Mouse (Mus musculus) frontal cortex, postnatal 25 days (tissue): ENCODE data around the gene Susd1.

Source experiments
- DNase-seq, 2 experiments: peaks; one replicate each; pipeline ENCODE4 v3.0.0; 2022; ENCODE audit warnings: low spot score in 2 of 2

Susd1 gene

DNA sequence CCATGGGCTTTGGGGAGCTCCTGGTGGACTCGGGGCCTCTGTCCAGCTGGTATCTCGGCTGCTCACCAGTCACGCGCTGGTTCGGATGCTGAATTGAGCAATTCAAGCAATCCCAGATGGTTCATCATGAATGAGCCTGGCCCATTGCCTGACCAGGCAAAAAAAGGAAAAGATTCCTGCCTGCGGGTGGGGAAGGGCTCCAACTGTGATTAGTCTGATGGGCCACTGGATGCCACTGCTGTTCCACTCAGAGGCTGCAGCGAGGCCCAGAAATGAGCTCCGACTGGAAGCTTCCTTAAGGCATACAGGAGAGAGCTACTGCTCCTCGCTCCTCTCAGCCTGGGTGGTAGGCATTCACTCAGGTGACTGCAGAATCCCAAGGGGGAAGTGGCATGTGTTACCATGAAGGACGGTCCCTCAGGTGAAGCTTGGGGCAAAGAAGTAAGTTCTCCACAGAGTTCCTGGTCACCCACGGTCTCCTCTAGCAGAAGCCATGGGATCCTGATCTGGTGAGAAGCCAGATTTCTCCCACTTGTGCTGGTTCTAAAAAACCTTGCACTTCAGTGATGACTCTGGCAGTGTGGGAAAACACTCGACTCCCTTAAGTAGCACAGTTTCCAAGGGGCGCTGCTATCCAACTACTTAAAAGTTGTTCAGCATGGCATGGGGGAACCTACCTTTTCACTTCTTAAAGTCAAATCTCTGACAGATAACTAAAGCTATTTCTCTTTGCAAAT, 57.3 kb downstream of the Susd1 start:
- peak in 1 of 2 experiments; percentile 63 for DNase-seq

DNA sequence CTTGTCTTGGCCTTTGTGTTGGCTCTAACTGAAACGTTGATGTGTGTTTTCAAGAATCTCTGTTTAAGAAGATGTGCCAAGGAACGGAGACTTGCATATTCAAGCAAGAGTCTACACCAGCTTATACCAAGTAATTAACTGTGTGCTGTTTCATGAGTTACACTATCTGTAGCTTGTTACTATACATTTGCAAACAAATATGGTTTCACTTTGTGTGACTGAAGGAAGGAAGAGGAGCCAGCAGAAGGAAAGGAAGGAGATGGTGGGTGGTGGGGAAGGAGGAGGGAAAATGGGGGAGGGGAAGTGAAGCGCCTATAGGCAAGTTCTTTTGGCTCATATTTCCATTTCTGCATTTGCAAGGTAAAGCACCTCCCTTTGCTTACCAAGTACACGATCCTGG, 58.0 kb downstream of the Susd1 start:
- no peak for DNase-seq

DNA sequence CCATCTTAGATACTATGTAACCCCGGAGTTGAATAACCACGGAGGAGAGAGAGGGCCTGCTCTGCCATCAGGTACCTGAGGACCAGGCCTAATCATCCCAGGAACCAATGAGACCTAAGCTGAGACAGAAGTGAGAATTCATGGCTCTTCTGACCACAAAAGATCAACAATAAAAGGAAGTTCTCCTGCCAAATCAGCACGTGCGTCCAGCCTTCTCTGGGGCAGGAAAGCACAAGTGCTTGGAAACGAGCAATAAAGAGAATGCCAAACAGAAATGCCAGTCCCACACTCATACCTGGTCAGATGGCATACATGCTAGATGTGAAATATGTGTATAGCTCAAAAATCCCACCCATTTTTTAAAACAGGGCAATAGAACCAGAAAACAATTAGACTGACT, 58.6 kb downstream of the Susd1 start:
- DNase-seq: no peak

DNA sequence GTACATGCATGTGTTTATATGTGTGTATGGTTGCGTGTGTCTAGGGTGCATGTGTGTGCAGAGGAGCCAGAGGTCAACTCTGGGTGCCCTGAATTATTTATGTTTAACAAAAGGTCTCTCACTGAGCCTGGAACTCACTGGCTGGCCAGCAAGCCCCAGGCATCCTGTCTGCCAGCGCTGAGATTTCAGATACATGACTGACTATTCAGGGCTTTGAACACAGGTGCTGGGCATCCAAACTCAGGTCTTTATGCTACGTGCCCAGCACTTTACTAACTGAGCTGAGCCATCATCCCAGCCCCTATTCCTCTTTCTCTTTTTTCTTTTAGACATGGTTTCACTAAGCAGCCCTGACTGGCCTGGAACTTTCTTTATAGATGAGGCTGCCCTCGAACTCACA, 59.8 kb downstream of the Susd1 start:
- no peak for DNase-seq

DNA sequence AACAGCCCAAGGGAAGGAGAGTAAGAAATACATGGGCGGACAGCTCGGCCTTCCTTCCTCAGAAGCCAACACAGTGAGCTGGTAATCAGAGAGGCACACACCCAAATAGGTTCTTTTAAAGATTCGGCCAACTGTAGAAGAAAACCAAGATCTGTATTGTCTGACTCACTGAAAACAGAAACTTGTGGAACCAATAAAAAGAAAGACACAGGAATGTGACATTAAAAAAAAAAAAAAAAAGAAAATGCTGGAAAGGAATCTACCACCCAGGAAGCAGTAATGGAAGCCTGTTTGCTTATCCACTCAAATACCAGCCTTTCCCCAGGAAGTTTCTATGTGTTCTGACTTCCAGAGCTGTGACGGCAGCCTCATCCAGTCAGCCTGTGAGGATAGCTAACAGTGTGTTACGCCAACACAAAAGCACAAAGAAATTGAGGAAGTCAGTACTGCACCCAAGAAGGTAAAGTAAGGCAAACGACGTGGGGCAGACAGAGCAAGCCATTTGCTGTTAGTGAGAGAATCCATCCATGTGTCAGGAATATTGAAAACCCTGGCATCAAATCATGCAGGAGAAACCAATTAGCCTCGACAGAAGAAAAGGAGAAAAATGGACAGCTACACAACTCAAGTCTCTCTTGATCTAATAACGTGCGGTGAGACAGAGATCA, 64.0 kb downstream of the Susd1 start:
- DNase-seq: no peak

DNA sequence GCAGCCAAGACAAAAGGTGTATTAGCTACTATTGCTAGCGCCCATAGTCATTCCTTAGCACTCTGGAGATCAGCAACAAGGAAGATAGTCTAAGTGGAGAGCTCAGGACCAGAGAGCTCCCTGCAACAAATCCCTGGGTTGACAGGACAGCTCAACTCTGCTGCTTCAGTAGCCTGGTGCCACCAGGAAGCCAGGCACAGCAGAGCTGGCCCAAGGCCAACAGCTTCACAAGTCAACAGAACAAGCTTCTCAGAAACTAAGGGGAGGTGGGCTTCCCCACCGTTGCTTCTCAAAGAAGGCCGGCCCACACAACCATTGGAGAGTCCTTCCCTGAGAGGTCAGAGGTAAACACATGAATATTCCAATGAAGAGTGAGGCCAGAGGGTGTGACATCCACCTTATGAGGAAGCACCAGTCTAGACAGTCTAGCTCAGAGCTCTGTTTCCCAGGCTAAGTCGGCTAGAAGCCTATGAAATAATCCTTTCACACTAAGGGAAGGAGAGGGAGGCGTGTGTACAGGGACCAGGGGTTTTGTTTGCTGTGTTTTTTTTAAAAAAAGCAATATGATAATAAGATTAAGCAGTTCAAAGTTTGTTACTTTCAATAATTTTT, 65.8 kb downstream of the Susd1 start:
- DNase-seq: no peak

DNA sequence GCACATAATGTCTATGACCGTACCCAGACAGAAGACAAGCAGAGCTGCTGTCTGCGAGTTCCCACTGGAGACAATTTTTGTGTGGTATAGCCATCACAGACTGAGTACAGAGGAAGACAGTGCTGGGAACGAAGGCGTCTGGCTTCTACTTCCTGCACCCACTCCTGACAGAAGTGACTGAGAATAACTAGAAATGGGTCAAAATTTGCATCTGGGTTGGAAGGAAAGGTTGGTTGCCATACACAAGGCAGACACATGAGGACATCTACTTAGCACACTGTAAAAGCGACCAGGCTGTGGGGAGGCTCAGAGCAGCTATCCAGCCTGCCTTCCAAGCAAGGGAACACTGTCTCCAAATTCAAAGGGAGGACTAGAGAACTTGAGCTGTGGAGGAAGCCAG, 66.5 kb downstream of the Susd1 start:
- DNase-seq: no peak

DNA sequence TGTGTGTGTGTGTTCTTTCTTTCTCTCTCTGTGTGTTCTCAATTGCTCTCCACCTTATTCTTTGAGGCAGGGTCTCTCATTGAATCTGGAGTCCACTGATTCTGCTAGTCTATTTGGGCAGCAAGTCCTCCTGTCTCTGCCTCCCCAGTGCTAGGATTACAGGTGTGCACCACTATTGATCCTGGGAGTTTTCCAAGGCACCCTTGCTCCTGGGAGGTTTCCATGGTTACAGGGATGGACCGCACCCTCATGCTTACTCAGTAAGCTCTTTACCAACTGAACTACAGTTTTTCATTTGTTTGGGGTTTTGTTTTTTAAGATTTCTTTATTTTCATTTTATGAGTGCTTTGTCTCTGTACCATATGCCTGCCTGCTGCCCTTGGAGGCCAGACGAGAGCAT, 68.5 kb downstream of the Susd1 start:
- no peak for DNase-seq

DNA sequence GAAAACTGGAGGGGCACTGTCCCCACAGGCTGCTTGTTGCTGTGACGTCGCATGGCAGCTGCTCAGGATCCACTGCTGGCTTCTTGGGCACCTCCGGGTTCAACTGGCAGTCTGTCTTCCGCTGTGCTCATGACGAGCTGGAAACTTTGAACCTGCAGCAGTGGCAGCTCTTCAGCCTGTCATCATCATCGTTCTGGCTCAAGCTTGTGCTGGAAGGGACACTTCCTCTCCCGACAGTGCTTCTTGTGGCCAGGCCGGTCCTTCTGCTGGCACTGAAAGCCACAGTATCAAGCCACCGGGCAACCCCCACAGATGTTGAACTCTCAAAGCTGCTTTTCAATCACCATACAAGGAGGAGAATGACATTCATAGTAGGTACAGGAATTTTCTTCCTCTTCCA, 70.3 kb downstream of the Susd1 start:
- no peak for DNase-seq

DNA sequence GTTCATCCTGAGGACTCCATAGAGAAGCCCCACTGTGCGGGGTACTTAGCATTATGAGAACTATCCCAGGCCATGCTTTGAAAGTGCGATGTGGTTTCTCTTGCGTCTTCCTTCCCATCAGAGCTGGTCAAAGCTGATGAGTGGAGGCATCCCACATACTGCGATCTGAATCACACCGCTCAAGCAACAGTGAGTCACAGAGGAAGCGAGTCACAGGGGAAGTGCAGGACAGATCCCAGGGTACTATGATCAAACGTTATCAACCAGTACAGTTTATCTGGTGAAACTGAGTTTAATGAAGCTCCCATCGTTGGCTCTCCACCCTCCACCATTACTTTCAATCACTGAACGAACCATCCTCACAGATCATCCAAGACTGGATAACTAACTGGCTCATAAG, 72.2 kb downstream of the Susd1 start:
- no peak for DNase-seq

DNA sequence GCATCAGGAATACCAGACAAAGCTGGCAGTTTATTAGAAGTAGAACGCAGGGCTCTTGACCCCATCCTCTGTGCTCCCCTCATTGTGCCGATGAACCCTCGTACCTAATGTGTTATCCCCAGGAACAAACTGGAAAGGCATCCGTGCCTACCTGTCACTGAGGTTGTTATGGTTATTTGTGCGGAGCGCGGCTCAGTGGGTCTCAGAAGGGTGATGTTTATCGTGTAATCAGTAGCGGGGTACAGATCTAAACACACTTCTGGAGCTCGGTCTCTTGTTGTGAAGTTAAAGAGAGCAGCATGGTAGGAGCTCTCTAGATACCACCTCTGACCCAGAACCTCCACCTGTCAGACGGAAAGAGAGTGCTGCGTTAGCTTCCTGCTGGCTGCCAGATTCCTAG, 72.9 kb downstream of the Susd1 start:
- DNase-seq: no peak

DNA sequence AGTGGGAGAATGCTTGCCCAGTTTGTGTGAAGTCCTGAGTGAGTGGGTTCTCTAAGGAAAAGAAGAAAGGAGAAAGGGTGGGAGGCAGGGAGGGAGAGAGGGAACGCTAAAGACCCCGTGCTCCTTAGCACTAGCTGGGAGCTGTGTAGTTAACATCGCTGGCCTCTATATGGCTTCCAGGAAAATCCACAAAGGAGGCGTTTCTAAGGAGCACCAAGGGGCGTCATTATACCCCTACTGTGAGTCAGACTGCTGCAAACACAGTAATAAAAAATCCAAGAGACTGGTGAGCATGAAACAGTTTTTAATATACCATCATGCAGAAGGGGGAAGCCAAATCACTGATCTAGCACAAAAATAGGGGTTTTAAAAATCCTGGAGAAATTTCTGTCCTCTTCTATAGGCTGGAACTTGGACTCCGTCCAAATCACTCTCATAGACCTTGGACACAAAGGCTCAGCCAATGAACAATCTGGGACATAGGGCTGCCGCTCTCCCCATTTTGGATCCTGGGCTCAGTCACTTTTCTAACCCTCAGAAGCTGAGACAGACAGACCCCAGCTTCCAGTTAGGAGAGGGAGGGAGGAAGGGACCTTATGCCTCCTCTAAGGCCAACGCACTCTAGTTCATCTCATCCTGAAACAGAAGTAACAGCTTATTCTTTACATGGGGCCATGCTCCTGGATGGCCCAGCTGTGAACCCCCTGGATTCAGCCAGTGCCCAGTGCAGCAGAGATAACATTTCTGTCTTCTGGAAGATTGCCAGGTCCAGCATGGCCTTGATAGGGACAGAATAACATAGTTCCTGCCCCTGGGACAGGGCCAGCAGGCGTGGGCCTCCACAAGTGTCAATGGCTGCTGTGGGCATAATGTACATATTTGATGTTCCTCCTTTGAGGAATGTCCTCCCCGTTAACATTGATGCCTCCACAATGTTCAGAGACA, 73.9 kb downstream of the Susd1 start:
- no peak for DNase-seq

DNA sequence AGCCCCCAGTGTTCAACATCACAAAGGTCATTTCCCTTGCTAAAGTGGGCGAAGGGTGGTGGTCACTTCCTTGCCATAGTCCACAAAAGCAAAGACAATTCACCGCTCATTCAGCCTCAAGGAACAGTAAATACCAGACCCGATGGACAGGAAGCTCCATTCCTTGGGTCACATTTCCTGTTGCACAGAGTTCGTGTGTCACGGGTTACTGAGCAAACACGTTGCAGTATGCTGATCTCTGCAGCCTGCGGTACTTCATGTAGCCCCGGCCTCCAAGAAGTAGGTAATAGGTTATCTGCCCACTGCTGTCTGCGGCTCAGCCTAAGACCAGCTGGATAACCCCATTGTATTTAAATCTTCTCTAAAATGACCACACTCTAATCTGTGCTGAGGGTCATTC, 75.4 kb downstream of the Susd1 start:
- DNase-seq: no peak

DNA sequence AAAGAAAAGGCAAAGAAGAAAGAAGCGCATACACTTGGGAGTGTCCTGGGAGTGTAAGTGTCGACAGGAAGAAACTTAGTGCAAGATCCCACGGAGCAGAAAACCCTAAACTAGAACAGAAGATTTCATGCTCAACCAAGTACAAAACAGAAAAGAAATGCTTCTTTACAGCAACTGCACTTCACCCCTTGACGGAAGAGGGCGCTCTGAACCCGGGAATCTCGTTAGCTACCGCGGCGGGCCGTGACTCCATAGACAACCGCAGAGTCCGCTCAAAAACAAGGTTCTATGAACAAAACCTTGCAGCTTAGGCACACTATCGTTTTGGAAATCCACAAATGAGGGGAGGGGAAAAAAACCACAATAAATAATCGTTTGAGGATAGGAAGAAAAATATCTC, 77.7 kb downstream of the Susd1 start:
- DNase-seq: peak; percentile 71 to 82

DNA sequence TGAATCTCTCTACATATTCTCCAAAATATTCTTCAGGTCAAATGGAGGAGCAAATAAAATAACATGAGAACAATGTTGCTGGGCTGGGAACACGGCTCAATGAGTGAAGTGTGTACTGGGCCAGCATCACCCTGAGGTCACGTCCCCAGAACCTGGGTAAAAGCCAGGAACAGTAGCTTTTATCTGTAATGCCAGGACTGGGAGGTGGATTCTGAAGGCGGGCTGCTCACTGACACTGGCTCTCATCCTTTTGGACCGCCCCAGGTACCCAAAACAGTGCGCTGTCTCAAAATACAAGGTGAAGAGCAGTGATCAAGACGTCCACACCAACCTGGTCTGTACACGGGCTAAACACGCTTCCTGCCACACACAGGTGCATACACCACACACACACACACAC, 78.5 kb downstream of the Susd1 start:
- DNase-seq: no peak

DNA sequence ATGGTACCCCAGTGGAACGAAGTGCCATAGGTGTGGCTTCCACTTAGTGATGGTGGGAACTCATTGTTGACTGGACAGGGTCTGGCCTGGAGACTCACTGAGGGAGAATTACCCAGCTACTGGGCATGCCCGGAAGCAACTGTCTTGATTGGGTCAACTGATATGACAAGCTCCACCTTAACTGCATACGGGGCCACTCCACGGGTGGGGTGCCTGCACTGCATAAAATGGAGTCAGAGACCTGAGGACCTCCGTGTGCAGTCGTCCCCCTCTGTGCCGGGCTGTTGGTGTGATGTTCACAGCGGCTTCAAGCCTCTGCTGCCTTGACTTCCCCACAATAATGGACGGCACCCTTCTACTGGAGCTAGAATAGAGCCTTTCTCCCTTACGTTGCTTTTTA, 79.5 kb downstream of the Susd1 start:
- no peak for DNase-seq

DNA sequence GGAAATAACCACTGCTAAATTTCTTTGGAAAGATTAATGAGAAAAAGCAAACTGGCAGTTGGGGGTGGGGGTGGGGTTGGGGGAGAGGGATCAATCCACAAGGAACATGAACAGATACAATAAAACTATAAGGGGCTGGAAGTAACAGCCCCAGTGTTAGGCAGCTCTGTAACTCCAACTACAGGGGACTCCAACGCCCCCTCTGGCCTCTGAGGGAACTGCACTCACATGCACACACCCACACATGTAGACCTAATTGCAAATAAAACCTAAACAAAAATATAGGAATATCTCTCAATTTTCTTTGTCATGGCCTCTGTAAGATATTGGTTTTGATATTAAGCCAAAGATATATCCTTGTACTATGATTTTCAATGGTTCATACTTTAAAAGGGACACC, 83.0 kb downstream of the Susd1 start:
- DNase-seq: no peak

DNA sequence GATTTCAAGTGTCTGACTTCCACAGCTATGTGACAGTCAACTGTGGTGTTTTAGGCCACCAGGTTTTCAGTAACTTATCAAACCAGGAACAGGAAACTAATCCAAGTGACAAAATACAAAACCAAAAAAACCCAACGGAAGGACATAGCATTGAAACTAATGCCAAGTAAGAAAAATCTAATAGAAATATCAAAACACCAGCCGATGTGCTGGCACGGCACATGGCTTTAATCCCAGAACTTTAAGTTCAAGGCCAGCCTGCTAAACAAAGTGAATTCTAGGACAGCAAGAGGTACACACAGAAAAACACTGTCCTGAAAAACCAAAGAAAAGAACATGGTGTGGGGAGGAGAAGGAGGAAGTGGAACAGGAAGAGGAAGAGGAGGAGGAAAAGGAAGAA, 83.8 kb downstream of the Susd1 start:
- no peak for DNase-seq

DNA sequence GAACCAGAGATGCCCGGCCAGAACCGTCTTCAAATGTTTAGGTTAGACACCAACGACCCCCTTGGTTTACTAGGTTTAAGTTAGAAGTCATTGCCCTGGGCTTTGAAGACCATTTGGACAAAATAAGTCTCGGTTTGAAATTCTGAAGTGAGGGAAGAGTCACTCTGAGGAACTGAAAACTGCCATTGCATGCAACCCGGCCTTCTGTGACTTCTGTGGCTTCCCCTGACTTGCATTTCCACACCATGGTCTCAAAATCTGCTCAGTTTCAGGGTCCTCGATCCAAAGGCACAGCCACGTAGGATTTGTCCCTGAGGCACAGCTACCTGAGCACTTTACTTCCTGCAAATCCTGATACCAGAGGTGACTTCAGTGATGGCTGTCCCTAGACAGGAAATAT, 86.5 kb downstream of the Susd1 start:
- DNase-seq: no peak

DNA sequence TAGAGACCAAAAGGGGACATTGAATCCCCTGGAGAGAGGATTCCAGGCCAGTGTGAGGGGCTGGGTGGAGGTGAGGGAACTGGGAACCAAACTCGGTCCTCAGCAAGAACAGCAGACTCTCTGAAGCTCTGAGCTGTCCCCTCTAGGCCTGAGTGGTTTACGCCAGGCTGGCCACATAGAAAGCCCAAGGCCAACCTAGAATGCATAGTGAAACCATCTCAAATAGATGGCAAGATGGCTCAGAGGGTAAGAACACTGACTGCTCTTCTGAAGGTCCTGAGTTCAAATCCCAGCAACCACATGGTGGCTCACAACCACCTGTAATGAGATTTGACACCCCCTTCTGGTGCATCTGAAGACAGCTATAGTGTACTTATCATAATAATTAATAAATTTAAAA, 88.1 kb downstream of the Susd1 start:
- DNase-seq: no peak

DNA sequence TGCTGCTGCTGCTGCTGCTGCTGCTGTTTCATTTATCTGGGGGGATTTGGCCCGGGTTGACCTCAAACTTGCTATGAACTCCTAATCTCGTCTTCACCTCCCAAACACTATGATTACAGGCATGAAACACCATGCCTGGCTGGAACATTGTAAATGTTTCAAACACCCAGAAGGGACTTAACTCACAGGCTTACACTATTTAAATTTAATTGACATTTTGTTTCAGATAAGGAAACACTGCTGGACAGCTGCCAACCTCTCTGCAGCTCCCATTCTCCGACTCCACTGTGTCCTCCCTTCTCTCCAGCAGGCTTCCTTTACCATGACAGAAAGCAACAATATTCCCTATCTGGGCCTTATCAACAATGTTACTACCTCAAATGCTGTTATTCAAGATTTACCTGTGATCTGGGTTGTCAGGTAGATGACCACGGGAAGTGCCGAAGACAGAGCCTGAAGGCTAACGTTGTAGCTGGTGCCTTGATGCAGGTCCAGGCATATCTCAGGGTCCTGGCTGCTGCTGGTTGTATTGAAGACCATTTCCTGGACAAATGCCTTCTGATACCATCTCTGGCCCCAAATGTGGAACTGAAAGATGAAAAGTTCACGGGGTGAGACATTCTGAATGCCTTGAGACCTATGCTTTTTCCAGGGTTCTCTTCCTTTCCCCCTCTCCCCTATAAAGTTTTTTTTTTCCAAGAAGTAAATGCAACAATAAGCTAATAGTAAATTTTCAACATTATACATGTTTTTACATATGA, 88.8 kb downstream of the Susd1 start:
- no peak for DNase-seq
